Mouse (Mus musculus) thymus, adult 2 months (tissue): ENCODE measurements around the gene Lpcat3.

Experiments used
- CTCF ChIP-seq: fragments of 200-500 bp; IDR thresholded peaks from 2 replicates; pipeline ENCODE4 v1.5.1; 2012; ENCODE audit warnings: mild to moderate bottlenecking, control low read depth, low read length, moderate library complexity, borderline replicate concordance; ENCODE audit not compliant: control insufficient read depth, poor library complexity, insufficient read depth; ENCODE audit errors: extremely low read depth
- POLR2A ChIP-seq: fragments of 200-500 bp; IDR thresholded peaks from 2 replicates; pipeline ENCODE4 v1.6.1; 2012; ENCODE audit warnings: mild to moderate bottlenecking, low read length, control low read depth, moderate library complexity; ENCODE audit not compliant: control insufficient read depth, poor library complexity, insufficient read depth; ENCODE audit errors: extremely low read depth

DNA sequence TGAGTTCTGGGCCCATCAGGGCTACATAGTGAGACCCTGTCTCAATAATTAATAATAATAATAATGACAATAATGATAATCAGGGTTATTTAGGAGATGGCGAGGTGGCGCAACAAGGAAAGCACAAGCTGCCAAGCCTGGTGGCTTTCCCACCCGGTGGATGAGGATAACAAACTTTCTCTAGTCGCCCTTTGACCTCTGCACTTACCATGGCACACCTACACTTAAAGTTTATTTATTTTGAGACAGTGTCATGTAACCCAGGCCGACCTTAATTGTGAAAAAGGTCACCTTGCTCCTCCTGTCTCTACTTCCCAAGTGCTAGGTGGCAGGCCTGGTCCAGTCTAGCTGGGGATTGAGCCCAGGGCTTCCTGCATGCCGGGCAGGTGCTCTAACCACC is 35.9 kb downstream of the Lpcat3 start:
- TF ChIP-seq POLR2A, result no peak
- no peak for TF ChIP-seq CTCF
